Mouse (Mus musculus) embryonic facial prominence, embryonic 14.5 days (tissue): ENCODE measurements at regions not wholly inside any gene's neighbourhood (a gene's known extent, or its start where the extent isn't known, plus 50 kb on each side); places are given as distances from the start of the nearest gene placed in this dataset.

Source experiments
- ATAC-seq: fragments of 200-750 bp; cut with Nextera tagmentation; 2 replicates; pipeline ENCODE4 v1.8.0; 2017; ENCODE audit warnings: low read depth, moderate number of reproducible peaks, moderate TSS enrichment
- DNase-seq: peaks from one replicate; pipeline ENCODE4 v3.0.0-alpha.2; 2015; ENCODE audit warnings: low spot score
- H3K27ac ChIP-seq: fragments of 300-500 bp; sonication (generic); replicated peaks from 2 replicates; pipeline ENCODE4 v1.5.1; 2014; ENCODE audit warnings: low read depth, mild to moderate bottlenecking, low read length, moderate library complexity
- H3K27me3 ChIP-seq: fragments of 300-500 bp; sonication (generic); replicated peaks from 2 replicates; pipeline ENCODE4 v1.6.1; 2014; ENCODE audit warnings: low read length; ENCODE audit not compliant: control insufficient read depth, insufficient read depth
- H3K36me3 ChIP-seq: fragments of 300-500 bp; sonication (generic); 2 replicates; pipeline ENCODE4 v1.6.1; 2014; ENCODE audit warnings: low read length, mixed read lengths; ENCODE audit not compliant: control insufficient read depth, insufficient read depth
- H3K4me1 ChIP-seq: fragments of 300-500 bp; sonication (generic); 2 replicates; pipeline ENCODE4 v1.6.1; 2014; ENCODE audit warnings: antibody characterized with exemption, low read length; ENCODE audit not compliant: control insufficient read depth, insufficient read depth
- H3K4me2 ChIP-seq: fragments of 300-500 bp; sonication (generic); 2 replicates; pipeline ENCODE4 v1.6.1; 2014; ENCODE audit warnings: low read depth, mild to moderate bottlenecking, low read length, moderate library complexity, mixed read lengths
- H3K4me3 ChIP-seq: fragments of 300-500 bp; sonication (generic); 2 replicates; pipeline ENCODE4 v1.5.1; 2014; ENCODE audit warnings: low read depth, mild to moderate bottlenecking, low read length
- H3K9ac ChIP-seq: fragments of 300-500 bp; sonication (generic); 2 replicates; pipeline ENCODE4 v1.6.1; 2014; ENCODE audit warnings: low read depth, mild to moderate bottlenecking, low read length, moderate library complexity, mixed read lengths
- H3K9me3 ChIP-seq: fragments of 300-500 bp; sonication (generic); 2 replicates; pipeline ENCODE4 v1.6.1; 2016; ENCODE audit warnings: low read length; ENCODE audit not compliant: control insufficient read depth
- WGBS: fragments of 180-500 bp; shearing (Covaris S2); extraction: QIAGEN DNeasy Blood & Tissue Kit; methylation state at CpG from one replicate; pipeline ENCODE4 v1.1.7; 2014; 5-methylcytosine and 5-hydroxymethylcytosine counted together

DNA sequence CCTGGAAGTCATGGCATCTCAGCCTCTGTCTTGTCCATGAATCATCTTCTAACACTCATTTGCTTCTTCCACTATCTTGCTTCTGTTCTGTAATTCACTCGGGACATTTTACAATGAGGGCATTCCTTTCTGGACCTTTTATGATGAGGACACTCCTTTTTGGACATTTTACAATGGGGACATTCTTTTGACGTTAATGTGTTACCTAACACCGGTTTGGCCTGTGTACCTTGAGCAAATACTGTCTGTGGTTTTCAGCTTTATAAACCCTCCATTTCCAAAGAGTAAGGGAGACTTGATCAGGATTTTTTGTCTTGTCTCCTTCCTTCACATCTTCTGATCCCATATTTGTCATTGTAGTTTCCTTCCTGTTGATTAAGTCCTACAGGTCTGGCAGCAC, 1262.3 kb upstream of the Cdh8 start:
- H3K27me3 ChIP-seq = no peaks in the 10 kb centered on the region
- WGBS = 83% methylated on average over 3 of the region's 3 CpGs
- H3K36me3 ChIP-seq = no peaks in the 10 kb centered on the region
- no peak overlapping the region for H3K9ac ChIP-seq
- no peaks in the 10 kb centered on the region for H3K4me1 ChIP-seq
- H3K4me2 ChIP-seq = no peak overlapping the region
- no peak for ATAC-seq
- no peaks in the 10 kb centered on the region for H3K9me3 ChIP-seq
- H3K27ac ChIP-seq = no peak overlapping the region
- no peak overlapping the region for H3K4me3 ChIP-seq
- DNase-seq = no peak
